Mouse (Mus musculus): ENCODE results near the gene Cmtr2. TPM values are rescaled to one million over a fixed set of nuclear protein-coding genes. Genes with fewer than 3 reads are reported as not detected.

The Cmtr2 gene
- 1 to 10 TPM; 8.6 to 8.8 TPM for total RNA-seq (2021)
- long read RNA-seq, experiment 1, partial matches to known transcripts: 0 of 3 reads
- long read RNA-seq, experiment 1, other reads (novel, unspliced or antisense): 1 of 3 reads
- long read RNA-seq, experiment 2, transcript Cmtr2-201 (2 exons, 3,545 nt): major isoform, 7 of 11 reads
- long read RNA-seq, experiment 2, partial matches to known transcripts: 0 of 11 reads
- long read RNA-seq, experiment 2, other reads (novel, unspliced or antisense): 4 of 11 reads

- DNase-seq (ENCODE audit: low spot score in 2 of 2): no peak
Measured at GRCm38 (mm10) chr8:110215365-110215764, at the start of gene Cmtr2. Cmtr2 (plus strand) TSS chr8:110215665.

DNA sequence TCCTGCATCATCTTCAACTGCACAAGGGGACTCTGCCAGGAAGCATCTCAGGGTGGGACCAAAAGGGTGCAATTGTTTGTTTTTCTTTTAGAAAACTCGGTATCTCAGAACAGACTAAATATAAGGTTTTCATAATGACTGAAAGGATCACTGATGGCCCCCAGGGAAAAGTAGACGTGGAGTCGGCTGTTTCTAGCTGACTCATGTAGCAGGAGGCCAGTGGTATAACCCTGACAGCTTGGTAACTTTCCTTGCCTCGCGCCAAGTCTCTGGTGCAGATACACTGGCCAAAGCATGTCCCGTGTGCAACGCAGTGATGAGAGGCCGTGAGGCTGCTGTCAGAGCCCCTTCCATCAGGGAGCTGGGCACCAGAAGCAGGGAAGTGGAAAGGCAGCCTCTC lies 49.2 kb upstream of the Cmtr2 start:
- no peak for DNase-seq (ENCODE audit: low spot score in 2 of 2)

GRCm38 (mm10) chr8:110168046-110168445 lies 47.4 kb upstream of the Cmtr2 start, which contains the start of gene Calb2:
Calb2 (minus strand) TSS chr8:110168210.
- peak in 1 of 2 experiments; percentile 8 for DNase-seq (ENCODE audit: low spot score in 2 of 2)

GRCm38 (mm10) chr8:110172161-110172560 lies 43.3 kb upstream of the Cmtr2 start:
- DNase-seq (ENCODE audit: low spot score in 2 of 2): no peak

DNA sequence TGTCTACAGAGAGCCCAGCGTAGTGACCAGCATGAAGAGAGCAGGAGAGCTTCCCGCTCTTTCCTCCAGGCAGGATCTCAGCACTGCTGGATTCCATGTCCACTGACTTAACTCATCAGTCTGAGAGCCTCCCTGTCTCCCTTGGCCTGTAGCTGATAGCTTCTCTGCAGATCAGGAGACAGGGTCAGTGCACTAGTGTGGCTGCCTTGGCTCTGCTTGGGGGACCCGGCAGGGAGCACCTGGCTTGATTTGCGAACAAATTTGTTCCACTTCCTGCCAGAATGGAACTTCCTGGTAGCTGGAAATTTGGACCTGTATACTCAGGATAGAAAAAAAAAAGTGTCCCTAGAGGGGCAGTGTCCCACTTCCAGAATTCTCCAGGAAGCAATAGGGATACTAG lies 40.6 kb upstream of the Cmtr2 start:
- no peak for DNase-seq (ENCODE audit: low spot score in 2 of 2)

DNA sequence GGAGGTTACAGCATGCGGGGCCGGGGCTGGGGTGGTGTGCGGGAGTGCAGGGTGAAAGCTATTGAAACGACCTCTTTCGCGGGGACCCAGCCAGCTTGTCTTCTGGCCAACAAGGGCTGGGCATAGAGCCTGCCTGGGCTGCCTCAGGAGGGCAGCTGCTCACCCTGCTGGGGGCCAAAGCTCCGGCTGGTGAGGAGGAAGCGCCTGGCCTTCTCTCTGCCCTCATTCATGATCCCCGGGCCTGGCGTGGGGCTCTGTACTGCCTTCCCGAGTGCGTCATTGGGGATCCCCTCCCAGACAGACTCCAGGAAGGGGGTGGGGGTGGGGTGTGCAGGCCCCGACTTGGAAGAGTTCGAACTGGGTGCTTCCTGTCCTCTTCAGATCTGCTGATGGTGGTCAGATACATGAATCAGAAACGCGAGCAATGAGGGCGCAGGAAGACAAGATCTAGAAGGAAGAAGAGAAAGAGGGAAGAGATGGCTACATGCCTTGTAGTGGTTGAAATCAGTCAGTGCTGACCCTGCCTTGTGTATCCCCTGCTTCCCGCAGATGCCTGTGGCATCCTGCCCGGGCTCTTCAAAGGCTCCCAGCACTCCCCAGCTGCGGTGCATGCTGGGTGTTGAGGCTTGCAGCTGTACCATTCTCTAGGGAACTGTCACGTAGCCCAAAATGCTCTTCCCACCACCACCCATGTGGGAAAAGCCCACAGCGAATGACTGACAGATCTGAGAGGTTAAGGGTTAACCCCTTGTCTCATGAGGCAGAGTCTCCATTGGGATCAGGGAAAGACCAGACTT lies 37.9 kb upstream of the Cmtr2 start:
- DNase-seq (ENCODE audit: low spot score in 2 of 2): no peak

GRCm38 (mm10) chr8:110182735-110183367 lies 32.6 kb upstream of the Cmtr2 start:
- no peak for DNase-seq (ENCODE audit: low spot score in 2 of 2)

GRCm38 (mm10) chr8:110183748-110184147 lies 31.7 kb upstream of the Cmtr2 start:
- no peak for DNase-seq (ENCODE audit: low spot score in 2 of 2)

GRCm38 (mm10) chr8:110185538-110185937 lies 29.9 kb upstream of the Cmtr2 start:
- no peak for DNase-seq (ENCODE audit: low spot score in 2 of 2)

- no peak for DNase-seq (ENCODE audit: low spot score in 2 of 2)
Measured at GRCm38 (mm10) chr8:110188961-110189750, 26.3 kb upstream of the Cmtr2 start.

- DNase-seq (ENCODE audit: low spot score in 2 of 2): no peak
Measured at GRCm38 (mm10) chr8:110196678-110197077, 18.8 kb upstream of the Cmtr2 start.

- no peak for DNase-seq (ENCODE audit: low spot score in 2 of 2)
Measured at GRCm38 (mm10) chr8:110201806-110202205, 13.7 kb upstream of the Cmtr2 start.

- DNase-seq (ENCODE audit: low spot score in 2 of 2): no peak
Measured at GRCm38 (mm10) chr8:110216253-110216652, 788 bp downstream of the Cmtr2 start.

- no peak for DNase-seq (ENCODE audit: low spot score in 2 of 2)
Measured at GRCm38 (mm10) chr8:110217198-110217597, 1.7 kb downstream of the Cmtr2 start.

DNA sequence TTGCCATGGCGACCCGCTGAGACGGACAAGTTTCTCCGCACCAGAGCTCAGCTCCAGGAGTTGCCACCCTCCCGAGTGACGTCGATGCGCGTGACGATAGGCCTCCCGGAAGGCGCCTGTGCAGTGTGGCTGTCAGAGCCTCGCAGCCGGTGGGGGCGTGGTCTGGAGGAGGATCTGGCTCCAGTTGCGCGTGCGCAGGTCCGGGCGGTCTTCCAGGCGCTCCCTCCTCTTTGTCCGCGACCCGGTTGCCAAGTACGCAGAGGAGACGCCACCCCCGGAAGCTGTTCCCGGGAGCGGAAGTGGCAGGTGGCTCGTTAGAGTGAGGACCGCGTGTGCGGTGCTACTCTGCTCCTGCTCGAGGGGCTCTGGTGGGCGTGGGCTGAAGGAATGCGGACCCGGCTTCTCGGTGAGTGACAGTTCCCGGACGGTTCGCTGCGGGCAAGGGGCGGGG lies 2.2 kb downstream of the Cmtr2 start:
- peak; percentile 98 to 99 for DNase-seq (ENCODE audit: low spot score in 2 of 2)

DNA sequence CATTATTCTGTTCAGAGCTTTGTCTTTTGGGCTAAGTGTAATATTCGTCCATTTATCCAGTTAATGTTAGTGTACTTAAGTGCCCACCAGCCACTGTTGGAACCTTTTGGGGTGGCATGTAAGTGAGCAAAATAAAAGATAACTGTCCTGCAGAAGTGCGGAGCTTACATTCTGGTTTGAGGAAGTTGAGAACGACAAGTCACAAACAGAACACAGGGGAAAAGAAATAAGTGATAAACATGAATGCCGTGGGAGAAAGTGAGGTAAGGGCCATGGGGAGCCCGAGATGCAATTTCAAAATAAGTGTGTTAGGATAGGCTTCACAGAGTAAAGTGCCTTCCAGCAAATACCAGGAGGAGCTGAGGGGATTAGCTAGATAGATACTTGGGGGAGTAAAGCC lies 3.0 kb downstream of the Cmtr2 start:
- DNase-seq (ENCODE audit: low spot score in 2 of 2): no peak

DNA sequence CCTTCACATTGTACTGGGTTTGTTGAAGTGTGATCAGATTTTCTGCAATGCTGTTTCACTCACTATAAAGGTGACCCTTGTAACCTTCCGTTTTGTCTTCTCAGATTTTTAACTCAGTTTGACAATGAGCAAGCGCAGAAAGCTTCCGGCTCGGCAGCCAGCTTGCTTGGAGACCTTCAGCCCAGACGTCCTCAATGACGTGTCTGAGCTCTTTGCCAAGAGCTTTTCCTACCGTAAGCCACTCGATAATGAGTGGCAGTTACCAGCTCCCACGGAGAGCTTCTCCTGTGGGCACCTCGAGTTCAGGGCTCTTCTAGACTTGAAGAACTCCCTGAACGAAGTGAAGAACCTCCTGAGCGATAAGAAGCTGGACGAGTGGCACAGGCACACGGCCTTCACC lies 5.5 kb downstream of the Cmtr2 start:
- no peak for DNase-seq (ENCODE audit: low spot score in 2 of 2)

GRCm38 (mm10) chr8:110230803-110231202 lies 15.3 kb downstream of the Cmtr2 start:
- no peak for DNase-seq (ENCODE audit: low spot score in 2 of 2)

- DNase-seq (ENCODE audit: low spot score in 2 of 2): no peak
Measured at GRCm38 (mm10) chr8:110242278-110243177, 27.1 kb downstream of the Cmtr2 start.

- no peak for DNase-seq (ENCODE audit: low spot score in 2 of 2)
Measured at GRCm38 (mm10) chr8:110244566-110244965, 29.1 kb downstream of the Cmtr2 start.

All from adrenal gland, postnatal 4 days (tissue).